Mouse (Mus musculus) left cerebral cortex, postnatal 14 days (tissue): ENCODE data around the gene Pus7l. TPM values are rescaled to one million over a fixed set of nuclear protein-coding genes. Genes with fewer than 3 reads are reported as not detected.
"Not testable (repeated sequence)": the region's sequence is repeated elsewhere in the genome, so short reads cannot be mapped to it uniquely, and the experiment has no call there.

Experiments used
- DNase-seq, 2 experiments: peaks; one replicate each; pipeline ENCODE4 v3.0.0; 2021 to 2022; ENCODE audit warnings: low spot score in 2 of 2, mixed read lengths in 1 of 2
- intact Hi-C: fragments of 180-260 bp; cut with DNase I; formaldehyde crosslinking; loops from one replicate; pipeline ENCODE4 v1.15.1; 2025
- total RNA-seq, 2 experiments: library from RNA; stranded (reverse); gene quantifications; 2 replicates each; pipeline ENCODE4 v1.2.3; 2021

Pus7l gene
- total RNA-seq, 2 experiments from 2014 or later, result 3.7 to 4.4 TPM

DNA sequence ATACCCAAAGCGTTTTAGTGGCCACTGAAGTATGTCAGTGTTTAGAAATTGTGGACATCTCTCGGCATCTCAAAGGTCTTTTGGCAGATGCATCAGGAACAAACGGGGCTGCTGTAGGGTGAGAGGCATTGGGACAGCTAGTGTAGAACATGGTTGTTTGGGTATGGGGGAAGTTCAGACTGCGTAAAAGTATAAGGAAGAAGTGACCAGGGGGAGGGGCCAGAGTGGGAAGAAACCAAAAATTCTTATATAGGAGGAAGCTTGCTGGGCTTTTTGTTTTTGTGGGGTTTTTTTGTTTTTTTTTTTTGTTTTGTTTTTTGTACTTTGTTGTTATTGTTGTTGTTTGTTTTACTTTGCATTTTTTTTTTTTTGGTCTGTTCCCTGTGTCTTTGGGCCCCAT lies 1.5 kb upstream of the Pus7l start:
- no peak for DNase-seq
- intact Hi-C loops, result loop anchor here (5.0 kb wide), 1 partner anchor 42 kb away; the partner anchor contains the start of gene Twf1

DNA sequence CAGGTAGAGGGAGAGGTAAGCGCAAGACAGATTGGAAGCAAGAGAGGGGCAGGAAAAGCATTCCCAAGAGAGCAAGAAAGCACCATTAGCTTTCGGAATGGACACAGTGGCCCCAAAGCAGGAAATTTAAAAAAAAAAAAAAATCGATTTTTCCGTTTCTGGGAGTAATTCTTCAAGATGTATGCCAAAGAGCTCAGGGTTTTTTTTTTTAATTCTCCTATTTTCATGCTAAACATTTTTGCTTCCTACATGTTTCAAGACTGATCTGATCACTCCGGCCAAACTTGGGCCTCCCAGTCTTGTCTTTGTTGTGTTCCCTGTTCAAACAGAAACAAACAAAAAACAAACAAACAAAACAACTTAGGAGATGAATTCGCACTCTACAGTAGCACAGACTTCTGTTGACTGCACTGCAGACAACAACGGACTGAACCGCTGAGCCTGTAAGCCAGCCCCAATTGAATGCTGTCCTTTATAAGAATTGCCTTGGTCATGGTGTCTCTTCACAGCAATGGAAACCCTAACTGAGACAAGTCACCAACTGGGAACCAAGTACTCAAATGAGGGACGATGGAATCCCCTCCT lies 797 bp upstream of the Pus7l start:
- intact Hi-C loops, result no loop called here
- DNase-seq, result no peak

DNA sequence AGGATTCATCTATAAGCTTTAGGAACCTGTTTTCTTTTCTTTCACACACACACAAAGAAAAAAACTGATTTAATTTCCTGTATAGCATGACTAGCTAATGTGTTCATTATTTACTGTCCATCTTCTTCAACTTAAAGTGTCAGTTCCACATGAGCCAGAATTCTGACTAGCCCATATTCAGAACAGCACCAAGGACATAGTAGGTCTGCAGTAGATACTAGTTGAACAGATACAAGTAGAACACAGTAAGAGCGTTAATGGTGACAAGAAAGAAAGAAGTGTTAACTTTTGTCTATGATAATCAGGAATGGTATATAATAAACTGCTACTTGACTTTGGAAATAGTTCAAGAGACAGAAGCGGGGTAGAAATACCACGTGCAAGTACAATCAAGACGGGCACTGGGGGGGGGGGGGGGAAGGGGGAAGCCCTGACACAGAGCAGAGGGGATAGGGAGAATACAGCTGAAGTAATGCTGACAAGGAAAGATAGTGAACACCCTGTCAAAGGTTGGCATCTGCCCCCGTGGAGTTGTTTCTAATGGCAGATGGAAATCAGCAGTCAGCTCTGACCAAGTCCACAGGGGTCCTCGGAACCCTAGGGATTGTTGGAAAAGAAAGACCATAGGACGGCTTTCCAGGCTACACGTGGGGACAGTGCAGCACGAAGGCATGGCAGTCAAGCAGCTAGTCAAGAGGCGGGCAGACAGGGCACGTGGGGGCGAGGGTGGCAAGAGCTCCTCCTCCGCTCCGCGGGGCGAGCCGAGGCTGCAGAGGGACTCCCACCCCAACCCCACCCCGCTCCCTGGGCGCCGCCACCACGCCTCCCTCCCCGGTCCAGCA lies 559 bp downstream of the Pus7l start:
- intact Hi-C loops, result no loop called here
- DNase-seq, result no peak

DNA sequence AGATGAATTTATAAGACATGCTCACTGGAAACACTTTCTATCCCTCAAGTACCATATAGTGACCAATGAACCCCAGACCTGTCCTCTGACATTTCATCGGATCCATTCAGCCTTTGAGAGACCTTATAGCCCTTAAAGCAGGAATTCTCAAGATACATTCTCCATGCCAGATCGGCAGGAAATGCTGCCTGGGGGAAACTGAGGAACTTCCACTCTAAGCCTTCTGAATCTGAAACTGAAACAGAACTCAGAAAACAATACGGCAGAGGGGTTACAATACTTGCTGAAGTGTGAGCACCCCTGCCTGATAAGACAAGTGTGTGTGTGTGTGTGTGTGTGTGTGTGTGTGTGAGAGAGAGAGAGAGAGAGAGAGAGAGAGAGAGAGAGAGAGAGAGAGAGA lies 4.1 kb downstream of the Pus7l start:
- intact Hi-C loops, result no loop called here
- DNase-seq, result no peak

DNA sequence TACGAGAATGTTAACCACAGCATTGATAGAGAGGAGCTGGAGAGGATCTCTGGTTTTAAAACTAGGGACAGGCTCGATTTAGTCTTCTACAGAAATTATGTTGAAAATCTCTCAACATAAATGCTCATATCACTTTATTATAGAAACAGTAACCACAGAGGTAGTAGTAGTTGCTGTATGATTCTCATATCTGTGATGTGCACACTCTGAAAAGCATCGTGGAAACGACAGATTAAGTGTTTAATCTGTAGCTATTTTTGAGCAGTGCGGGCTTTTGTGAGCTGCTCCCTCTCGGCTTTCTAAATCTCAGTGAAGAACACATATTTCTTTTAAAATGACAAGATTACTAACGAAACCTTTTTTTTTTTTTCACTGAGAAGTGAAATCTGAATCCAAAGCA lies 7.8 kb downstream of the Pus7l start:
- intact Hi-C loops, result no loop called here
- no peak for DNase-seq

DNA sequence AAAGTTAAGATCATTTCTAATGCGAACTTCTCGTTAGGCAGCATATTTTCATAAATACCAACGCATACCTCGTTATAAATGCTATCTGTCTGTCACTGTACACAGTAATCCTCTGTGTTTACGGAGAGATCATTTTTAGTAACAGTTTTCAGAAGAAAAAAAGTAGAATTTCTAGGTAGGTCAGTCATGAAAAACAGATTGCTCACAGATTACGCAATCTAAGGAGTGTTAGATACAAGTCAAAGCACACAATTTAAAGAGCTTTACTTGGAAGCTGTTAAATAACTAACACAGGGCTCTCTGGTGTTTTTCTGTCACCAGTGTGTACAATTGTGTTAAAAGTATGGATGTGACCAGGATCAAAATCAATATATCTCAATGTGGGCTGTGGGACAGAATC lies 10.4 kb downstream of the Pus7l start:
- DNase-seq, result no peak
- intact Hi-C loops, result no loop called here

DNA sequence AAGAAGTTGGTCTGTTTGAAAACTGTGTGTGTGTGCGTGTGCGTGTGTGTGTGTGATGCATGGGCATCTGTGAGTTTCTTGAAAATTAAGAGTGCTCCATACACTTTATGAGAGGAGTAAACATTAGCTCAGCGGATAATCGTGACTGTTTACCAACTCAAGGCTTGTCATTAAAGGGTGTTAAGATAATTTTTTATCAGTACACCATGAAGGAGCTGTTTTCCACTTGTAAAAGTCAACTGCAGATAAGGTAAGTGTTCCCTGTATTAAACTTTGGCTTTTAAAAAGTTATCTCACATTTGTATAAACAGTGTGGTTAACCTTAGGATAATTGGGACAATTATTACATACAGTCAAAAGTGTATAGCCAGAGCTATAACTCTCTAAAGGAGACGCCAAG lies 11.0 kb downstream of the Pus7l start:
- no peak for DNase-seq
- intact Hi-C loops, result no loop called here

DNA sequence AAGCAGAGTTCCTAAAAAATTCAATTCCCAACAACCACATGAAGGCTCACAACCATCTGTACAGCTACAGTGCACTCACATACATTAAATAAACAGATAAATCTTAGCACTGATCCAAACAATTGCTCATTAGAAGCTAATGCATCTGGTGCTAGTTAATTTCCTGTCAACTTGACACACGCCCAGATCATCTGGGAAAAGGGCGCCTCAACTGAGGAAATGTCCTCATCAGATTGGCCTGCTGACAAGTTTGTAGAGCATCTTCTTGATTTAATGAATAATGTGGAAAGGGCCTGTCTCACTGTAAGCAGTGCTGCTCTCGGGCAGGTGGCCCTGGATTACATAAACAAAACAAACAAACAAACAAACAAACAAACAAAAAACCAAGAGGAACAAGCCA lies 12.8 kb downstream of the Pus7l start:
- intact Hi-C loops, result no loop called here
- DNase-seq, result no peak

DNA sequence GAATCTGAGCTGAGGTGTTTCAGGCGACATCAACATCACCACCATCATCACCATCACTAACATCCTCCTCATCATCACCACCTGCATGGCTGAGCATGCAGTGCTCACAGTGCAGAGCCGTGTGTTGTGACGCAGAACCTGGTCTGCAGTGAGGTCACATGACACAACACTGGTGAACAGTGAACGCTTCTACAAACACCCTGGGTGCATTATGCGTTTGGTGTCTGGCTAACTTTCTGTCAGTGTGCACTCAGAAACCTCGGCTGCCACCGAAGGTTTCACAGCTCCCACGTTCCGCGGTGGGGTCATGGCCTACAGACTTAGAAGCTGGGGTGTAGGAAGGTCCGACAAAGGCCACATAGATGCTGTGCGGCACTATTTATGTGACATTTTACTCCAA lies 18.4 kb downstream of the Pus7l start:
- intact Hi-C loops, result no loop called here

DNA sequence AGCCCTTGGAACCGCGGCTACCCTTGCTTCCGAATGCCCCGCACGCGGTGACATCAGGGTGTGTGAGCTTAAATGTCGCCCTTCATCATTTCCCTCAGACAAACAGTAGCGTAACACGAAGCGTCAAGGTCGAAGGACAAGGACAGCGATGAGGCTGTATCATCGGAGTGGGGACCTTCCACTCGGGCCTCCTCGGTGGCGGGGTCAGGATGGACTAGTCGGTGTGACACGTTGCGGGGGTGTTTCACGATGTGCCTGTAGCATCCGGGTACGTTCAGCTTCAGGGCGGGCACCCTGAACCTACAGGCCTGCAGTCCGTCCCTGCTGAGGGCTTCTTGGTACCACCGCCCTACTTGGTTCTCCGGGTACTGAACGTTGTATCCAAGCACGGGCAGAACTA lies 20.1 kb downstream of the Pus7l start:
- intact Hi-C loops, result no loop called here

More for the DNA sequence above, 18.4 kb downstream of the Pus7l start:
- no peak for DNase-seq

DNA sequence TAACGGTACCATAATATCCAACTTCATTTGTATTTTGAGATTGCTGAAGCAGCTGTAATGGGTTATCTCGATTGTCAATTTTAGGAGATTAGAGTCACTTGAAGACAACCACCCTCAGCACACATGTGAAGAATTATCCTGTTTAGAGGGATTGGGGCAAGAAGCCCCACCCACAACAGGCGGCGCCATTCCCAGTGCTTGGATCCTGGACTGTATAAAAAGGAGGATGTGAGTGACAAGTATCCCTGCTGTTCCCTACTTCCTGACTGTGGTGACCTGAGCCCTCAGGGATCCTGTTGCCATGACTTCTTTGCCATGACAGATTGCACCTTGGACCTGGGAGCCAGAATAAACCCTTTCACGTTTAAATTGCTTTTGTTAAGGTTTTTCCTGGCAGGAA lies 22.4 kb downstream of the Pus7l start:
- no peak for DNase-seq
- intact Hi-C loops, result loop anchor here (1.0 to 2.0 kb wide), 2 partner anchors 178 to 256 kb away; no protein-coding TSS in a partner anchor

More for the DNA sequence above, 20.1 kb downstream of the Pus7l start:
- no peak for DNase-seq

DNA sequence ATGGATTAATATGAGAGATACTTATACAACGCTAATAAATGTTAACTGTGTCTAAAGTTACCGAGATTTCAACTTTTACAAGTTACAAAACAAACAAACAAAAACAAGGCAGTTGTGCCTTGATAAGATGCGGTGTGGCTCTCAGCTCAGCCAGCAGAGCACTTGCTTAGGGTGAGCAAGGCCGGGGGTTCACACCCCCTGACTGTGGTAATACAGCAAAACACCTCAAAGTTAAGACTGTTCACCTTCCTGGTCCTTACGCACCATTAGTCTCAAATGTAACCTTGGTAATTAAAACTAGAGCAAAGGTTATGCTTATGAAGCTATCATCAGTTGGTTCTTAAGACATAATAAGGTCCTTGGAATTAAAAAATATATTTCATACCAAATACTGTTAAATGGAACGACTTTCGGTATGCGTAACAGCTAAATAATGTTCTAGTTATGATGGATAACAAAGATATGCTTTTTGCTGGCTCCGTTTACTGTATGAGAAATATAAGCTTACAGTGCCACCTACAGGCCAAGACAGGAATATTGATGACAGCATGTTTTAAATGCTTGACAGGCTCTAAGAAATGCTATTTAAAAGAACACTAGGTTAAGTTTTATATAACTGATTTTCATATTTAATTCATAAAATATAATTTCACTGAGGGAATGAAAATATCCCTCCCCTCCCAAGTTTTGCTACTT lies 23.0 kb downstream of the Pus7l start:
- intact Hi-C loops, result loop anchor here (1.0 to 2.0 kb wide), 2 partner anchors 178 to 255 kb away; no protein-coding TSS in a partner anchor
- peak; percentile 48 to 68 for DNase-seq

DNA sequence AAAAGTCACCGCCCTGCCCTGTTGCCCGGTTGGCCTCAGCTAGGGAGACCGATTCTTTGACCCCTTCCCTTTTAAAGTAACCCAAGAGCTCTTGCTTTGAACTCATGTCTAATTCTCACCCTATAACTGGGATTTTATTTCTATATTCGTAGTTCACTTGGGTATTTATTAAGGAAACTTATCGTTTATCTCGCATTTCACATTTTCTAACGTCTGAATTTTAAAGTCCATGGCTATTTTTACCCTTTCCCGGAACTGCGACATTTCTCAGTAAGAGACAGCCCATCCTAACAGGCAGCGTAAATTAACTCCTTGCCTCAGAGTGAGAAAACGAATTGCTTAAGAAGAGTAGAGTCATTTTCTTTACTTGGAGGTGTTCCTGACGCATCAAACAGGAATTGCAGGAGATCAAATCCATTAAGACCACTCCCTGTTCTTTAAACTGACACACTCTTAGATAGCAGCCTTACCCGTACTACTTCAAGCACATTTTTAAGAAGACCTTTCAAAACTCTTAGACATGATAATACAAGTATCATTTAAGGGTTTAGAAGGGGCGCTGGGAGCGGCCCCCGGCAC lies 25.3 kb downstream of the Pus7l start:
- DNase-seq, result no peak
- intact Hi-C loops, result no loop called here

DNA sequence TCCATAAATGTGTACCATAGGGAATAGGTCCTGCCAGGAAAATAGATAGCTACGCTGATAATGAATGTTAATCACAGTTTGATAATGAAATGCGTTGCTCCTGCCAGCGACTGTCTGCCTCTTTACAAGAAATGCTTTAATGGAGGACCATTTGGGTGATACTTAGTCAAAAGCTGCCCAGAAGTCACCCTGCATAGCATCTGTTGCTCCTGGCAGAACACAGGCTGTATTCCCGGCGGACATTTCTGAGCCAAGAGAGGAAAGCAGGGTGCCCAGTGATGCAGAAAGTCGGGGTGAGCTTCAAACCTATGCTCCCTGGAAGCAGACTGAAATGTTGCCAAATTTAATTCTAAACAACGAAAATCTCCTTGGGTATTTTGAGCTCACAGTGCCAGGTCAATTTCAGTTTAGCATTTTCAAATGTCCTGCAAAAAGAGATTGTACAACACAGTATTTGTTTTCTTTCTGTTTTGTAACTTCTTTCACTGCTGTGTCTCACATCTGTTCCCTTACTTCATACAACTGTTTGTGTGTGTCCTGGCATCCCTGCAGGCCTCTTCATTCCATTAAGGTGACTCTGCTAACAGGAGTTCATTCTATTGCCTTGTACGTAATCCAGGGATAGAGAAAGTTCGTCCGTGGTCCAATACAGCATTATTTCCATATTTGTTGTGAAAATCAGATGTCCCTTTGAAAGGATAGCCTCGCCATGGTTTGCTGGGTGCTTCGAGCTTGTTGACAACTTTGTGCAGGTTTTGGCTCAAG lies 39.7 kb downstream of the Pus7l start:
- intact Hi-C loops, result no loop called here
- no peak for DNase-seq

DNA sequence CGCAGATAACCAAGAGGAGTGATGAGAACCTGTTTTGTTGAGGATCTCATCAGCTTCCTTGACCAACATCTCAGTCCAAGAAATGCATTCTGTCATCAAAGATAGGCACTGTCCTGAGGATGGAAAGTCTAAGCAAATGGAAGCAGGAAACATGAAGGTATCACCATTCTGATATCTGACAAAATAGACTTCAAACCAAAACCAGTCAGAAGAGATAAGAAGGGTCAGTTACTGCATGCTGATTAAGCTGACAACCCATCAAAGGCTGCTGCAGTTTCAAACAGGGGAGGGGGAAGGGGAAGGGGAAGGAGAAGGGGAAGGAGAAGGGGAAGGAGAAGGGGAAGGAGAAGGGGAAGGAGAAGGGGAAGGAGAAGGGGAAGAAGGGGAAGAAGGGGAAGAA lies 44.1 kb downstream of the Pus7l start:
- intact Hi-C loops, result no loop called here

DNA sequence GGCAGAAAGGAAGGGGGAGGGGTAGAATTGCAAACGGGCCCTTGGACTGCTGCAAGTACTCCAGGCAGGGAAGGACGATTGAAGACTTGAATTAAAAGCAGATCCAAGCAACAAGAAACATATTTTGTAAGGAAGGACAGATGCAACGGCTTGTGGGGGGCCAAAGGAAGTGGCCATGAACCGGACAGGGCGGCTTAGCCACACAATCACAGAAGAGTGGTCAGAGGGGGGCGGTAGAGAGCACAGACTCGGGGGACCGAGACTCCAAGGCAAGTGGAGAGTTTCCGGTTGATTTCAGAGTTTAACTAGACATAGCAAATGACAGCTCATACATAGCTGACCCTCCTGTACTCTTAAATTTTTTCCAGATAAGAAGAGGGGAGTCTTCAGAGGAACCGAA lies 47.4 kb downstream of the Pus7l start:
- no peak for DNase-seq
- intact Hi-C loops, result no loop called here

More for the DNA sequence above, 44.1 kb downstream of the Pus7l start:
- no peak for DNase-seq

DNA sequence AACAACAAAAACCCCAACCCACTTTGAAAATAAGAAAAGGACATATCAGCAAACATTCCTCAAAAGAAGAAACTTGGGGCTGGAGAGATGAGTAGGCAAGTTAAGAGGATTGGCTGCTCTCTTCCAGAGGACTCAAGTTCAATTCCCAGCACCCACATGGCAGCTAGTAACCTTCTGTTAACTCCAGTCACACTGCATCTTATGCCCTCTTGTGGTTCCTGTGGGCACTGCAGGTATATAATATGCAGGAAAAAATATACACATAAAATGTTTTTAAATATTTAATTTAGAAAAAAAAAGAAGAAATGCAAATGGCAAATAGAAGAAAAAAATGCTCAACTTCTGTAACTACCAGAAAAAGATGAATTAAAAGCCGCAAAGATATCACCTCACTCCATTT lies 48.9 kb downstream of the Pus7l start:
- no peak for DNase-seq
- intact Hi-C loops, result no loop called here

DNA sequence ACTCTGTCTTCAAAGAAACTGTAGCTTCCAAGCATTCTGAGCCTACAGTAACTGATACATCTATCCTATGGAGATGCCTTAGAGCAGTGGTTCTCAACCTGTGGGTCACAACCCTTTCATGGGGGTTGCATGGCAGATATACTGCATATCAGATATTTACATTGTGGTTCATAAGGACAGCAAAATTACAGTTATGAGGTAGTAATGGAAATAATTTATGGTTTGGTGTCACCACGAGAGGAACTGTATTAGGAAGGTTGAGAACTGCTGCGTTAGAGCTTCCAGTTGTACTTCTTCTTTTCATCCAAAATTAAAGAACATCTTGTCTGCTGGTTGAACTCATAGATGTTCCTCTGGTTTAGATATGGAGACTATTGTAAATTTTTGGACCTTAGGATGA lies 53.9 kb downstream of the Pus7l start:
- intact Hi-C loops, result no loop called here
- DNase-seq, result no peak

DNA sequence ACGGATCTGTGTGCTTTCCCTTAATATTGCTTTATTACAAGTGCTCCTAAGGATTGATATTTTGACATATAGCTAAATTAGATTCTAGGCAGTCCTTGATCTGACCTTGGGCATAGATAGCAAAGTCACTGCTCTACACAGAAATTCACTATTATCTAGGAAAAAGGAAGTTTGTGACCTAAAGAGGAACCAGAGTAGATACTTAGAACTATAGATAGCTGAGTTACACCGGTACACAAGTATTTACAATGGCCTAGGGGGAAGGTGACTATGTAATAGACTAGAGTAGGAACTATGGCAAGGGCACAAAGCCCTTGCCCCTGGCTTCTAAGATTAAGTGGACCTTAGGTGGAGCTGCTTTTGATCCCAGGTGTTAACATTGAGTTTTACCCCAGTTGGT lies 55.3 kb downstream of the Pus7l start:
- intact Hi-C loops, DNase-seq: not testable (repeated sequence)
